Mouse (Mus musculus): ENCODE measurements around the gene Kcnk7. TPM values are rescaled to one million over a fixed set of nuclear protein-coding genes. Genes with fewer than 3 reads are reported as not detected.

The Kcnk7 gene
- total RNA-seq, 2 experiments from 2014 or later, result not detected

DNA sequence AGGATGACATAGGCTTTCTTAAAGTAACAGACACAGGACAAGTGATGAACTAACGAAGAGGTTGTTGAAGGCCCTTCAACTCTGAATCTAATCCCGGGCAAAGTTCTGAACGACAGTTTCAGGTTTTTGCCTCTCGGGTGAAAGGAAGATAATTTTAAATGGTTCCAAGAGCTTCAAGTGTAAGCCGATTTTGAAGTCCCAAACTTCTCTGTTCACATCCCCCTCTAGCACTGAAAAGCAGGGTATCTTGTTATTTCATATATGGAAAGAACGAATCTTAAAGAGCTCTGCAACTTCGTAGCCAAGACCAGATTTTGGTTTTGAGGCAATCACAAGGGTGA lies 15.1 kb upstream of the Kcnk7 start:
- no peak for DNase-seq (ENCODE audit: low spot score)
- intact Hi-C loops (cut with DNase I), result no loop called here

GRCm38 (mm10) chr19:5689565-5690342 lies 14.4 kb upstream of the Kcnk7 start:
- DNase-seq (ENCODE audit: low spot score), result peak; percentile 89
- intact Hi-C loops (cut with DNase I), result no loop called here

- intact Hi-C loops (cut with DNase I), result no loop called here
These were observed 13.8 kb upstream of the Kcnk7 start for GRCm38 (mm10) chr19:5690343-5690735.

GRCm38 (mm10) chr19:5691601-5692000 lies 12.6 kb upstream of the Kcnk7 start:
- intact Hi-C loops (cut with DNase I), result loop anchor here (1.0 kb wide), 1 partner anchor 36 kb away; no protein-coding TSS in a partner anchor

More at GRCm38 (mm10) chr19:5690343-5690735, 13.8 kb upstream of the Kcnk7 start:
- no peak for DNase-seq (ENCODE audit: low spot score)

DNA sequence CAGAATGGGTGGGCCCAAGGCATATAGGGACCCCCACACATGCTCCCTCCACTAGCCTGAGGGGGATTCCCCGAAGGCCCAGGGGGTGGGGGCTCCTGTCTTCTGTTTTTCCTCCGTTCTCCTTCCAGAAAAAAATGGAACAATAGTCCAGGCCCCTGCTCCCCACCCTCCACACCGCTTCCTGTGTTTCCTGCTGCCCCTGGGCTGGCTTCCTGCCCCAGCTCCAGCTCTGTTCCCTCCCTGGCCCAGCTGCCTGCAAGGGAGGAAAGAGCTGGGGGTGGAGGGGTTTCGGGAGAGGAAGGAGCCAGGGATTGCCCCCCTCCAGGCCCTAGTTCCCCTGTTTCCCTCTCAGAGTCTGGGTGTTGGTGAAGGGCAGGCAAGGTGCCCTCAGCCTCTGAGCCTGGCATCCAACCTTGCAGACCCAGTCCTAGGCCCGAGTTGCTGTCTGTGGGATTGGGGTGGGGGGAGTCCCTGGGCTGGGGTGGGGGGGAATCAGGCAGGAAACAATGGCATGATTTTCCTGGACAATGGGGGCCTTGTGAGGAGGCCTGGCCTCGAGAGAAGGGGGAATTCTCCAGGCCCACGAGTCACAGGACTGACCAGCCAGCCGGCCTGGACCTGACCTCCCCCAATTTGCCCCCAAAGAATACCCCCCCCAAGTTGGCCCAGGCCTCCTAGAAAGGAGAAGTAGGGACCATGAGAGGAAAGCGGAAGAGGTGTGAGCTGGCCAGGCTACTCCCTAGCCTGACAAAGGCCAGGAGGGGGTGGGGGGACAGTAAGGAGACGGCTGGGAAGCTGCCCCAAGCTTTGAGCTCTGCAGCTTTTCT lies 11.9 kb upstream of the Kcnk7 start:
- intact Hi-C loops (cut with DNase I), result loop anchor here (2.0 kb wide), 2 partner anchors 19 to 53 kb away; no protein-coding TSS in a partner anchor
- peak; percentile 78 for DNase-seq (ENCODE audit: low spot score)

More at GRCm38 (mm10) chr19:5691601-5692000, 12.6 kb upstream of the Kcnk7 start:
- no peak for DNase-seq (ENCODE audit: low spot score)

- DNase-seq (ENCODE audit: low spot score), result no peak
- intact Hi-C loops (cut with DNase I), result loop anchor here (2.0 kb wide), 2 partner anchors 18 to 54 kb away; no protein-coding TSS in a partner anchor
These were observed 11.2 kb upstream of the Kcnk7 start for GRCm38 (mm10) chr19:5692913-5693396.

DNA sequence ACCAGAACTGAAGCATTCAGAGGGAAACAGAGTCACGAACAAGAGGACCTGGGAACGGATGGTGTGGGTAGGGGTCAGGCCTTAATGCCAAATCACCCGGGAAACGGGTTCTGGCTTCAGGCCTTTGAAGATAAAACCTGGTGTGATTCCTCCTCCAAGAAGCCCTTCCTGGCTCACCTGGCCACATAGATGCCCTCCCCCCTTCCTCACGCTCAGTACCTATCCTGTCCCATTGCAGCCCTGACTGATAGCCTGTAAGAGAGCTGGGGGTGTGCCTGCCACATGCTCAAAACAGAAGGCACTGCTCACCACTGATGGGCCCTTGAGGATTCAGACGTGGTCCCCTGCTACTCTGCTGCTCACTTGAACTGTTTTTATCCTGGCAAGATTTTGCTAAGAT lies 10.4 kb upstream of the Kcnk7 start:
- intact Hi-C loops (cut with DNase I), result loop anchor here (2.0 kb wide), 2 partner anchors 17 to 55 kb away; no protein-coding TSS in a partner anchor
- no peak for DNase-seq (ENCODE audit: low spot score)

- no peak for DNase-seq (ENCODE audit: low spot score)
- intact Hi-C loops (cut with DNase I), result no loop called here
These were observed 8.2 kb upstream of the Kcnk7 start for GRCm38 (mm10) chr19:5695849-5696462.

GRCm38 (mm10) chr19:5704801-5705571 lies 819 bp downstream of the Kcnk7 start:
- intact Hi-C loops (cut with DNase I), result no loop called here
- no peak for DNase-seq (ENCODE audit: low spot score)

DNA sequence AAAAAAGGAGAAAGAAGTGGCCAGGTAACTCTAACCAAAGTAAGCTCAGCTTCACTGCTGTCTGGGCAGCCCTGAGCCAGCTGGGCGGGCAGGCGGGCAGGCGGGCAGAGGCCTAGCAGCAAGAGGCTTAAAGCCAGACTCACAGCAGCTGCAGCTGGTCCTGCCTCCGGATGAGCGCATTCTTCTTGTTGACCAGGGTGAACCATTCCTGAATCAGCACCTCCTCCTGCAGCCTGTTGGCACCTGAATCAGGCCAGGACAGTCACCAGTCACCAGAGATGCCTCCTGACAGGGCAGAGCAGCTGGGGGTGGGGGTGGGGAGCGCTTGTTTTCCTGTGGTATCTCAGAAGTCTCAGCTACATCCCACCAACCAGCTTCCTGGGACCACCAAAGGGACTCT lies 5.9 kb downstream of the Kcnk7 start:
- DNase-seq (ENCODE audit: low spot score), result no peak
- intact Hi-C loops (cut with DNase I), result loop anchor here (2.0 to 5.0 kb wide), 2 partner anchors 17 to 167 kb away; partner anchors contain the start of genes Frmd8 and Slc25a45

DNA sequence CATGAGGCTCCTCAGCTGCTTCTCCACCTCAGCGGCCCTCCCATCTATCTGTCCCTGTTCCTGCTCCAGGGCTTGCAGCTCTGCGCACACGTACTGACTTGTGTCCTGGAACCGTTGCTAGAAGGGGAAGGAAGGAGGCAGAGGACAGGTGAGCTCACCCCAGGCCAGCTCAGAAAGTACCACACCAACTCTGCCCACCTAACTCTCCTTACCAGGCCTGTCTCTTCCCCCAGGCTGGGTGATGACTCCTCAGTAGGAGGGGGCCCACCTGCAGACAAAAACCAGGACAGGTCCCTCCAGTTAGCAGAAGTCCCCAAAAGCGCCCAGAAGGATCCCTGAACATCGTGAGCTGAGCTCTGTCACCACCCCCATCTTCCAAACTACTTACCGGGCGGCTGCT lies 6.4 kb downstream of the Kcnk7 start:
- no peak for DNase-seq (ENCODE audit: low spot score)
- intact Hi-C loops (cut with DNase I), result loop anchor here (2.0 to 5.0 kb wide), 2 partner anchors 18 to 167 kb away; partner anchors contain the start of genes Frmd8 and Slc25a45

DNA sequence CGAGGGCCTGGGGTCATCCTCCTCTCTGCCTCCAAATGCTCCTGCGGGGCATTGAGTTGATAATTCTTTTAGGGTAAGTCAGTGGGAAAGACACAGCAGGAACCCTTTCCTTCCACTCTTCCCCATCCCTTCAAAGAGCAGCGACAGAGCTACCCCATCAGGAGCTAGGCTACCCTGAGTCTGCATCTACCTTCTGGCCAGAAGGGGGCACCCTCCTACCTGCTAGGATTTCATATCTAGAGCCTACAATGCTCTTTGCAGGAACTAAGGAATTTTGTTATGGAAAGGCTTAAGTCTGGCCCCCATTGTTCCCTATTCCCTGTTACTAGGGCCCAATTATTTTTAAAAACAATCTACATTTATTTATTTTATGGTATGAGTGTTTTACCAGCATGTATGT lies 7.1 kb downstream of the Kcnk7 start:
- no peak for DNase-seq (ENCODE audit: low spot score)

DNA sequence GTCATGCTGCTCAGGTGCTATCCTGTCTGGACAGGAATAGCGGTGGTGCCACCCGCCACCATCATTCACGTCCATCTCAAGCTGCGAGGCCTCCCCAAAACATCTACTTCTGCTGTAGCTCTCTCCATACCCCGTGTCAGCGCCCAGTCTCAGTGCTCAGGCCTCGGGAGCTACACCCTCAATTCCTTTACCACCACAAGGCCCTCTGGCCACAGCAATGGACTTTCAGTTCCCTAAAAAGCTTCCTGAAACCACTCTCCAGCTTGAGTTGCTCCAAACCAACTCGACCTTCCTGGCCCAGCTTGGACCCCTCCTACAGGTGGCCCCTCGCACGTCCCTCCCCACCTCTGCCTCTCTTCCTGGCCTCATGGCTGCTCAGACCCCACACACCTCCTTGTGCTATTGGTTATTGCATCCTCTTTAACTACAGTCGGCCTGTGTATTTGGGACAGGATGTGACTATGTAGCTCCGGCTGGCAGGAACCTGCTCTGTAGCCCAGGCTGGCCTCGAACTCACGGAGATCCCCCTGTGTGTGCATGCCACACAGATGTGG lies 7.8 kb downstream of the Kcnk7 start:
- DNase-seq (ENCODE audit: low spot score), result no peak
- intact Hi-C loops (cut with DNase I), result loop anchor here (1.0 to 5.0 kb wide), 4 partner anchors 16 to 165 kb away; partner anchors contain the start of genes Frmd8 and Slc25a45

More for the DNA sequence above, 7.1 kb downstream of the Kcnk7 start:
- intact Hi-C loops (cut with DNase I), result loop anchor here (1.0 to 5.0 kb wide), 4 partner anchors 17 to 166 kb away; partner anchors contain the start of genes Frmd8 and Slc25a45

DNA sequence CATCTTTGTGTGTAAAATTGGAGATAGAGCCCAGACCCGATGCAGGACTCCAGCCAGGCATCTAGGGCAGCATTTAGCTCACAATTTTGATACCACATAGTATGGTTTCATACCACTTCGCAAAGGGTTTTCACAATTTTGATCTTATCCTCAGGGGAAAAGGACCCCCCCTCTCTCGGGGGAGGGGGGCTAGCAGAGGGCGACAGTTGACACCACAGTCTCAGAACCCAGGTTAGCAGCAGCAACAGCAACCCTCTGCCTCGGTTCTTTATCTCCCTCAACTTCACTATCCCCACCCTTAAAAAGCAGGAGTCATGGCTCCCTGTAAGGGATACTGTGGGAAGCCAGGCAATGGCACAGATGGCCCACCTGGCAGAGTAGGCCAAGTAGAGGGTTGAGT lies 9.1 kb downstream of the Kcnk7 start:
- intact Hi-C loops (cut with DNase I), result loop anchor here (5.0 kb wide), 1 partner anchor 164 kb away; the partner anchor contains the start of genes Frmd8 and Slc25a45

DNA sequence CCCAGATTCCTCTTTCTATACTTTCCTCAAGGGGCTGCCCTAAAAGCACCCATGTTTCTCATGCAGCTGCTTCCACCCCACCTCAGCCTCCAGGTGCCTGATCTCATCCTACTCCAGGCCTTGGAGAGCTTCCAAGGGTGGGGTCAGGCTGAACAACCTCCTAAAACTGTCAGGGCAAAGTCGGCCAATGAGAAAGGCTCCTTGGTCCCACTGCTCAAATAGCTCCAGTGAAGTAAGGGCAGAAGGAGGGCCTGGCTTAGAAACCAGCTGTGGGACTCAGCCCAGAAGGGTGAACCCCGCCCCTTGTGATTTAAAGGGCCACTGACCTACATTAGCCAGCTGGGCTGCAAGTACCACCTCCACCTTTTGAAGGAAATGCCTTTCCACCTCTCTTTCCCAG lies 9.6 kb downstream of the Kcnk7 start:
- intact Hi-C loops (cut with DNase I), result loop anchor here (5.0 kb wide), 1 partner anchor 164 kb away; the partner anchor contains the start of genes Frmd8 and Slc25a45

More for the DNA sequence above, 9.1 kb downstream of the Kcnk7 start:
- no peak for DNase-seq (ENCODE audit: low spot score)

DNA sequence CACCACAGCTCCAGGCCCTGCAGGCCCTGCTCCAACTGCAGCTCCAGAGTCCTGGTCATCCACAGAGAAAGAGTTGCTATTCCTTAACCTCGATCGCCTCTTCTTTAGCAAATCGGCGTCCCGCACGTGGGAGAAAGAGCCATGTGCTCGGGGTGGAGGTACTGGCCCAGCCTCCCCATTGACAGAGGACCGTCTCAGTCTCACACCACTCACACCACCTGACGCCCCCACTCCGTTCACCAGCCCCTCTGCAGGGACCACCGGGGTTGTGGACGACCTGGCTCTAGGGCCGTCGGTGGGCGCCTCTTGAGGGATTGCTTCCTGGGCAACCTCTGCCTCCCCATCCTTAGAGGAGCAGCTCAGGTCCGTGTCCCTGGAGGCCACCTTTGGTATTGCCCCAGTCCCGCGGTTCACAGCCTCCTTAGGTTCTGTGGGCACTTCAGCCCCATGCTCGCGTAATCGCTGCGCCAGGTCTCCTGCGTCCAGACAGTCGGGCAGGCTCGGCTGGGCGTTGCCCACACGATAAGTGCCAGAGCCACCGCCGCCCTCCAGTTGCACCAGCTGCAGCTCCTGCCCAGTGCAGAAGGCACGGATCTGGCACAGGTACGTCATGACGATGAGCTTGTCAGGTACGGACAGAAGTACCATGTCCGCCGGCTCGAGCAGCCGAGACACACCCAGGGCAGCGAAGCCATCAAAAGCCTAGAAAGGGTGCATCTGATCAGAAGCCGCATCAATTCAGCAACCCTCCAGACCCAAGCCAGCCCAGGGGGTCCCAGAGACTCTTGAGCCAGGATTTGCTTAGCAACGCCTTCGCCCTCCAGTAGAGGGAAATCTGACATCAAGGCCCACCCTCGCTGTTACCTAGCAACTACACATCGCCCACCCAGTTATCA lies 11.9 kb downstream of the Kcnk7 start:
- intact Hi-C loops (cut with DNase I), result no loop called here
- no peak for DNase-seq (ENCODE audit: low spot score)

More for the DNA sequence above, 9.6 kb downstream of the Kcnk7 start:
- DNase-seq (ENCODE audit: low spot score), result peak; percentile 67

- no peak for DNase-seq (ENCODE audit: low spot score)
- intact Hi-C loops (cut with DNase I), result no loop called here
These were observed 12.8 kb downstream of the Kcnk7 start for GRCm38 (mm10) chr19:5716955-5717354.

GRCm38 (mm10) chr19:5721233-5721632 lies 17.1 kb downstream of the Kcnk7 start:
- no peak for DNase-seq (ENCODE audit: low spot score)
- intact Hi-C loops (cut with DNase I), result no loop called here
